Mouse (Mus musculus) MEL (cell line): ENCODE data around the gene Bcl7a. TPM values are rescaled to one million over a fixed set of nuclear protein-coding genes. Genes with fewer than 3 reads are reported as not detected.
A peak's percentile ranks its signal among the peaks of the same experiment; 100 is the strongest.

Experiments used
- DNase-seq: peaks from one replicate; pipeline ENCODE4 v3.0.0; 2011; ENCODE audit warnings: low read depth, low spot score
- H3K27ac ChIP-seq: 2 replicates; pipeline ENCODE4 v1.5.1; 2012; ENCODE audit warnings: low read depth, mild to moderate bottlenecking, control low read depth, low read length, moderate library complexity; ENCODE audit not compliant: control insufficient read depth
- H3K27me3 ChIP-seq, 2 experiments: fragments of 150-350 bp in 1 of 2; sonication (generic) in 1 of 2; 2 replicates each; pipeline ENCODE4 v1.6.1; 2012; ENCODE audit warnings: low read length in 2 of 2, mild to moderate bottlenecking in 2 of 2, improper control_type of control experiment in 1 of 2, moderate library complexity in 1 of 2; ENCODE audit not compliant: insufficient read depth in 2 of 2, control insufficient read depth in 1 of 2
- H3K36me3 ChIP-seq, 2 experiments: 2 replicates each; pipeline ENCODE4 v1.6.1; 2012 to 2014; ENCODE audit warnings: low read length in 2 of 2, improper control_type of control experiment in 1 of 2, inconsistent platforms in 1 of 2, mild to moderate bottlenecking in 1 of 2; ENCODE audit not compliant: insufficient read depth in 2 of 2, control insufficient read depth in 1 of 2
- H3K4me1 ChIP-seq, 2 experiments: fragments of 150-350 bp in 1 of 2; sonication (generic) in 1 of 2; 2 replicates each; pipeline ENCODE4 v1.6.1; 2012; ENCODE audit warnings: low read length in 2 of 2, improper control_type of control experiment in 1 of 2, mild to moderate bottlenecking in 1 of 2; ENCODE audit not compliant: insufficient read depth in 2 of 2, control insufficient read depth in 1 of 2
- H3K4me3 ChIP-seq, 2 experiments: fragments of 150-350 bp in 1 of 2; sonication (generic) in 1 of 2; 2 replicates each; pipeline ENCODE4 v1.5.1; 2012; ENCODE audit warnings: low read depth in 2 of 2, low read length in 2 of 2, mild to moderate bottlenecking in 2 of 2, moderate library complexity in 2 of 2, control low read depth in 1 of 2, improper control_type of control experiment in 1 of 2; ENCODE audit not compliant: control insufficient read depth in 1 of 2, insufficient read depth in 1 of 2
- H3K79me2 ChIP-seq: 2 replicates; pipeline ENCODE4 v1.6.1; 2012; ENCODE audit warnings: mild to moderate bottlenecking, low read length, moderate library complexity; ENCODE audit not compliant: control insufficient read depth, poor library complexity, insufficient read depth
- H3K9ac ChIP-seq: 2 replicates; pipeline ENCODE4 v1.6.1; 2012; ENCODE audit warnings: low read depth, mild to moderate bottlenecking, control low read depth, low read length, moderate library complexity; ENCODE audit not compliant: control insufficient read depth, poor library complexity, severe bottlenecking
- H3K9me3 ChIP-seq: fragments of 150-350 bp; sonication (generic); replicated peaks from 2 replicates; pipeline ENCODE4 v1.6.1; 2012; ENCODE audit warnings: mild to moderate bottlenecking, low read length, improper control_type of control experiment, moderate library complexity; ENCODE audit not compliant: insufficient read depth
- CHD1 ChIP-seq: IDR thresholded peaks from 2 replicates; pipeline ENCODE4 v1.6.1; 2012; ENCODE audit warnings: low read depth, mild to moderate bottlenecking, inconsistent platforms, low read length, improper control_type of control experiment
- CHD2 ChIP-seq: IDR thresholded peaks from 2 replicates; pipeline ENCODE4 v1.6.1; 2011; ENCODE audit warnings: low read length, improper control_type of control experiment
- CTCF ChIP-seq, 3 experiments: IDR thresholded peaks in 2 of 3; conservative IDR thresholded peaks in 1 of 3; 2 replicates each; pipeline ENCODE4 v1.5.1; 2011 to 2012; ENCODE audit warnings: low read length in 3 of 3, low read depth in 2 of 3, mild to moderate bottlenecking in 2 of 3, improper control_type of control experiment in 1 of 3, inconsistent platforms in 1 of 3, mixed read lengths in 1 of 3, moderate library complexity in 1 of 3; ENCODE audit not compliant: control insufficient read depth in 1 of 3, insufficient read depth in 1 of 3, poor library complexity in 1 of 3, severe bottlenecking in 1 of 3
- EP300 ChIP-seq, 2 experiments: IDR thresholded peaks; 2 replicates each; pipeline ENCODE4 v1.6.1; 2011; ENCODE audit warnings: improper control_type of control experiment in 2 of 2, low read length in 2 of 2, low read depth in 1 of 2, mild to moderate bottlenecking in 1 of 2
- ETS1 ChIP-seq: IDR thresholded peaks from 2 replicates; pipeline ENCODE4 v1.6.1; 2012; ENCODE audit warnings: low read depth, mild to moderate bottlenecking, inconsistent platforms, low read length, improper control_type of control experiment, moderate library complexity
- GABPA ChIP-seq: IDR thresholded peaks from 2 replicates; pipeline ENCODE4 v1.6.1; 2012; ENCODE audit warnings: low read depth, mild to moderate bottlenecking, inconsistent platforms, low read length, improper control_type of control experiment, moderate library complexity
- JUND ChIP-seq: IDR thresholded peaks from 2 replicates; pipeline ENCODE4 v1.6.1; 2011; ENCODE audit warnings: low read depth, mild to moderate bottlenecking, improper control_type of control experiment, low read length
- MAX ChIP-seq: IDR thresholded peaks from 2 replicates; pipeline ENCODE4 v1.6.1; 2011; ENCODE audit warnings: low read length, improper control_type of control experiment
- MAZ ChIP-seq: IDR thresholded peaks from 2 replicates; pipeline ENCODE4 v1.6.1; 2012; ENCODE audit warnings: low read depth, mild to moderate bottlenecking, inconsistent platforms, low read length, improper control_type of control experiment
- MXI1 ChIP-seq: IDR thresholded peaks from 2 replicates; pipeline ENCODE4 v1.6.1; 2011; ENCODE audit warnings: mild to moderate bottlenecking, low read depth, low read length, improper control_type of control experiment
- MYC ChIP-seq: IDR thresholded peaks from 2 replicates; pipeline ENCODE4 v1.6.1; 2011; ENCODE audit warnings: low read depth, mild to moderate bottlenecking, low read length, improper control_type of control experiment, moderate library complexity
- NRF1 ChIP-seq: IDR thresholded peaks from 2 replicates; pipeline ENCODE4 v1.6.1; 2014; ENCODE audit warnings: low read depth, mild to moderate bottlenecking, inconsistent platforms, low read length, improper control_type of control experiment, moderate library complexity; ENCODE audit not compliant: poor library complexity, insufficient read depth, severe bottlenecking
- POLR2A ChIP-seq, 2 experiments: IDR thresholded peaks; 2 replicates each; pipeline ENCODE4 v1.6.1; 2011 to 2012; ENCODE audit warnings: low read length in 2 of 2, mild to moderate bottlenecking in 2 of 2, control low read depth in 1 of 2, improper control_type of control experiment in 1 of 2, low read depth in 1 of 2, moderate library complexity in 1 of 2; ENCODE audit not compliant: control insufficient read depth in 1 of 2, insufficient read depth in 1 of 2, poor library complexity in 1 of 2
- POLR2AphosphoS2 ChIP-seq: IDR thresholded peaks from 2 replicates; pipeline ENCODE4 v1.6.1; 2011; ENCODE audit warnings: low read length, improper control_type of control experiment
- POLR2AphosphoS5 ChIP-seq: IDR thresholded peaks from 2 replicates; pipeline ENCODE4 v1.6.1; 2012; ENCODE audit warnings: low read depth, borderline replicate concordance, mild to moderate bottlenecking, inconsistent platforms, low read length, moderate library complexity, mixed read lengths
- SMC3 ChIP-seq: IDR thresholded peaks from 2 replicates; pipeline ENCODE4 v1.6.1; 2011; ENCODE audit warnings: low read depth, low read length, improper control_type of control experiment
- TBP ChIP-seq: IDR thresholded peaks from 2 replicates; pipeline ENCODE4 v1.8.0; 2011; ENCODE audit warnings: low read depth, low read length, improper control_type of control experiment
- TCF12 ChIP-seq: IDR thresholded peaks from 2 replicates; pipeline ENCODE4 v1.6.1; 2014; ENCODE audit warnings: low read depth, mild to moderate bottlenecking, inconsistent platforms, low read length, improper control_type of control experiment, moderate library complexity
- ZC3H11A ChIP-seq: IDR thresholded peaks from 2 replicates; pipeline ENCODE4 v1.6.1; 2012; ENCODE audit warnings: low read depth, mild to moderate bottlenecking, inconsistent platforms, low read length, improper control_type of control experiment
- ZKSCAN1 ChIP-seq: IDR thresholded peaks from 2 replicates; pipeline ENCODE4 v1.6.1; 2012; ENCODE audit warnings: low read depth, mild to moderate bottlenecking, inconsistent platforms, low read length, improper control_type of control experiment, moderate library complexity
- ZNF384 ChIP-seq: IDR thresholded peaks from 2 replicates; pipeline ENCODE4 v1.6.1; 2012; ENCODE audit warnings: low read depth, mild to moderate bottlenecking, inconsistent platforms, low read length, improper control_type of control experiment
- polyA plus RNA-seq, 2 experiments: library from polyadenylated mRNA; stranded (reverse) in 1 of 2; unstranded in 1 of 2; fragments of >175 nt in 1 of 2; fragments of >200 nt in 1 of 2; gene quantifications; 2 replicates each; pipeline versions ENCODE4 v1.2.1 to v1.2.4; 2012; ENCODE audit warnings: low replicate concordance in 2 of 2, low read depth in 1 of 2; ENCODE audit not compliant: insufficient read length in 2 of 2, insufficient read depth in 1 of 2, missing spikeins in 1 of 2
- total RNA-seq: library from RNA; depleted of rRNA; stranded (reverse); fragments of 300-350 nt; gene quantifications from 2 replicates; pipeline ENCODE4 v1.2.3, GENCODE M21; 2012

Bcl7a gene
- total and polyA plus RNA-seq, 3 experiments, result 3.5 to 11.0 TPM; not detected in 1

DNA sequence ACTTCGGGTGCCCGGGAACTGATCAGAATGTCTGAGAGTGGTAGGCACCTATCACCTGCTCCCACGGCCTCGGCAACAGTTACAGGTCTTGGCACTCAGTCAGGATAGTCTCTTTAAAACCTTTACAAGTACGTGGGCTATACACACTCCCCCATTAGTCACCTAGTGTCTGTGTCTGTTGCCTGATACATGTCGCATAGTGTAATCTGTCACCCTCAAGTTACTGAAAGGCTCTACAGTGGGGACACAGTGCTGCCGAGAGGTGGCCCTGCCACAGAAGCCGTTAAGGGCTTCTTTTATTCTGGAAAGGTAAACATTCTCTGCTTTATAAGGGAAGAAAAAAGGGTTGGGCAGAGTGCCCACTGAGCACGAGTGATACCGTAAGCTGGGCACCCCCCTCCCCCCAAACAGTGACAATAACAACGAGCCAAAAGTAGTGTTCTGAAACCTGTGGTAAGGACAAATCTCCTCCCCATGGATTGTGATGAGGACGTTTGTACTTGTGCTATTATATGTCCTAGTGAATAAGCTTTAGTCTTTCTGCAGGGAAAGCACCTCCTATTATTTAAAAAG, 30.5 kb upstream of the Bcl7a start (continued):
- no peak for TF ChIP-seq CHD1

GRCm38 (mm10) chr5:123313851-123314380, 29.7 kb upstream of the Bcl7a start:
- H3K9ac ChIP-seq, result no peak overlapping the region

DNA sequence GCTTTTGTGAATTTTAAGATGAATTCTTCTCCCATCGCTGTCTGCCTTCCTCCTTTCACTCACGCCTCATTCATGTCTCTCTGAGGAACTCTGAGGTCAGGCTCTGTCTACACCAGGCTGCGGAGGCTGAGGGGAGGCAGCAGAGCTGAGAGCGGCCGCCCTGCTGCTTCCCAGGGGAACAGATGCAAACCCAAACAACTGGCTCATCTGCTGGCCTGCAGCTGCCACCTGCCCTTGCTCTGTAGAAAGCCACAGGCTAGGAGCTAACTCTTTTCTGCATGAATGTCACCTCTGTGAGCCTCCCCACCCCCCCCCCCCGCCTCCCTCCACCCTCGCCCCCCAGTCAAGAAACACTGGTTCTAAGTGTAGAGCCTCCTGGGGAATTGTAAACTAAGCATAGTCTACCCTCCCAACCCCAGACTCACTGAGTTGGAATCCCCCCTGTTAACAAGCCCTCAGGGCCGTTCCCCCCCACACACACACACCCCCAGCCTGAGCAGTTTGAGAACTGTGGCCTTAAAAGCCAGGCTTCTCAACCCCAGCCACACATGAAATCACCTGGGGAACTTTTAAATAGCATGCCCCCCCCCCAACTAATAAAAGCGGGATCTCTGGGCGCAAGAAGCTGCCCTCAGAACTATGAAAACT, 28.3 kb upstream of the Bcl7a start:
- Histone ChIP-seq H3K9me3 (no peaks in the 10 kb centered on the region), H3K79me2 (no peaks in the 10 kb centered on the region), H3K4me1 (no peaks in the 10 kb centered on the region), H3K27me3 (no peaks in the 10 kb centered on the region), H3K27ac (no peak overlapping the region), H3K36me3 (no peaks in the 10 kb centered on the region), H3K9ac (no peak overlapping the region), H3K4me3 (no peak overlapping the region)
- no peak for DNase-seq
- TF ChIP-seq CTCF (IDR thresholded peaks at IDR 0.05 in 2 of 3, conservative IDR thresholded peaks at IDR 0.05 in 1 of 3; ENCODE audit: control insufficient read depth in 1 of 3, insufficient read depth in 1 of 3, low read depth in 2 of 3, low read length in 3 of 3, poor library complexity in 1 of 3, severe bottlenecking in 1 of 3), result no peak
- TF ChIP-seq NRF1, result no peak

More at GRCm38 (mm10) chr5:123313851-123314380, 29.7 kb upstream of the Bcl7a start:
- no peak for TF ChIP-seq JUND
- no peak for TF ChIP-seq CHD2
- TF ChIP-seq EP300 (IDR thresholded peaks at IDR 0.05; ENCODE audit: low read depth in 1 of 2, low read length in 2 of 2), result no peak
- no peak for TF ChIP-seq POLR2A (IDR thresholded peaks at IDR 0.05; ENCODE audit: control insufficient read depth in 1 of 2, insufficient read depth in 1 of 2, low read depth in 1 of 2, low read length in 2 of 2, poor library complexity in 1 of 2)
- TF ChIP-seq ZKSCAN1, result no peak
- H3K27ac ChIP-seq, result no peak overlapping the region
- H3K4me1 ChIP-seq, result no peaks in the 10 kb centered on the region
- no peaks in the 10 kb centered on the region for H3K27me3 ChIP-seq
- H3K79me2 ChIP-seq, result no peaks in the 10 kb centered on the region
- H3K36me3 ChIP-seq, result no peaks in the 10 kb centered on the region
- H3K9me3 ChIP-seq, result no peaks in the 10 kb centered on the region
- no peak overlapping the region for H3K4me3 ChIP-seq
- DNase-seq, result no peak

DNA sequence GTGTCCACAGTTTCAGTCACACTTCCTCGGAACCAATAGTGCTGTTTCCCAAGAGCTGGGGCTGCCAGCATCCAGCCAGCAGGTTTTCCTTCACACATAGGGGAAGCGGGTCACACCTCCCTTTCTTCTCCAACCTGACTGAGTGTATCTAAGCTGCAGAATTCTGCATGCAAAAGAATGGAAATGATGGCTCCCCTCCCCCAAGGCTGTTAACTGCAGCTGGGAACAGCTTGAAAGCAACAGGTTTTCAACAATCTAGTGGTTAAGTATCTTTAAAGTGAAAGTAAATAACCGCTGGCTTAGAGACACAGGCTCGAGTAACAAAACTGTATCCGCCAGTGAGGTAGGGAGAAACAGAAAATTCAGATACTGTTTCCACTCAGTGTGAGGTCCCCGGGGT, 25.6 kb upstream of the Bcl7a start:
- no peak overlapping the region for H3K9ac ChIP-seq
- no peaks in the 10 kb centered on the region for H3K4me1 ChIP-seq
- no peaks in the 10 kb centered on the region for H3K79me2 ChIP-seq
- peak; percentile 8 for DNase-seq
- no peaks in the 10 kb centered on the region for H3K36me3 ChIP-seq
- H3K27ac ChIP-seq, result no peak overlapping the region
- peak overlapping the region in 1 of 2 experiments; percentile 43; a peak in 2 of 4 replicates for H3K4me3 ChIP-seq
- H3K9me3 ChIP-seq, result no peaks in the 10 kb centered on the region
- TF ChIP-seq SMC3 (no peak), ZNF384 (no peak), MXI1 (no peak), POLR2AphosphoS2 (no peak), ETS1 (no peak), MAX (no peak), CHD1 (no peak), JUND (no peak), TCF12 (no peak), ZC3H11A (no peak), POLR2AphosphoS5 (no peak), MAZ (no peak), GABPA (no peak), TBP (no peak), MYC (no peak)
- H3K27me3 ChIP-seq, result no peaks in the 10 kb centered on the region
